In genomic region chrX:19148672-19149071, GRCm38 (mm10) we compare ENCODE assay signal across 34 mouse cellular contexts.
"Had no signal": no experiment of that assay in that cellular context is flagged by ENCODE, and none has a peak within 500 bp of the region (broad histone marks: within the 10 kb centered on the region; RNA-seq: fewer than 3 reads in every experiment).

No protein-coding gene starts in this region.

- H3K27me3 ChIP-seq: heart, embryonic 13.5 days; heart, embryonic 15.5 days; hindbrain, embryonic 12.5 days; hindbrain, embryonic 13.5 days; hindbrain, embryonic 15.5 days; intestine, embryonic 15.5 days; kidney, embryonic 15.5 days had no signal

- H3K4me2 ChIP-seq: heart, embryonic 11.5 days; heart, embryonic 13.5 days; heart, embryonic 15.5 days; hindbrain, embryonic 12.5 days; hindbrain, embryonic 13.5 days; hindbrain, embryonic 14.5 days; hindbrain, embryonic 15.5 days; intestine, embryonic 15.5 days; kidney, embryonic 15.5 days had no signal

- H3K4me3 ChIP-seq: heart, embryonic 13.5 days; heart, embryonic 15.5 days; hindbrain, embryonic 10.5 days; hindbrain, embryonic 12.5 days; hindbrain, embryonic 13.5 days; hindbrain, embryonic 15.5 days; intestine, embryonic 15.5 days; kidney, embryonic 15.5 days; layer of hippocampus, adult 2 months; left cerebral cortex, adult 2 months had no signal

- H3K27ac ChIP-seq: heart, embryonic 13.5 days; heart, embryonic 15.5 days; hindbrain, embryonic 10.5 days; hindbrain, embryonic 12.5 days; hindbrain, embryonic 13.5 days; hindbrain, embryonic 14.5 days; hindbrain, embryonic 15.5 days; hindbrain, postnatal 0 days; intestine, embryonic 15.5 days; kidney, embryonic 15.5 days; kidney, postnatal 0 days; layer of hippocampus, adult 2 months; left cerebral cortex, adult 2 months had no signal

- H3K4me1 ChIP-seq: heart, embryonic 13.5 days; heart, embryonic 15.5 days; hindbrain, embryonic 10.5 days; hindbrain, embryonic 12.5 days; hindbrain, embryonic 13.5 days; hindbrain, embryonic 15.5 days; intestine, embryonic 15.5 days; kidney, embryonic 15.5 days had no signal

- ATAC-seq: hindbrain, embryonic 16.5 days; hindbrain, postnatal 0 days; inflammation-experienced regulatory T-cells, adult 6 months; intestine, embryonic 15.5 days; intestine, embryonic 16.5 days; intestine, postnatal 0 days had no signal

- H3K9me3 ChIP-seq: heart, embryonic 13.5 days; heart, embryonic 15.5 days; hindbrain, embryonic 10.5 days; hindbrain, embryonic 12.5 days; hindbrain, embryonic 13.5 days; hindbrain, embryonic 15.5 days; intestine, embryonic 15.5 days; kidney, embryonic 15.5 days had no signal

- H3K36me3 ChIP-seq: heart, embryonic 13.5 days; heart, embryonic 15.5 days; hindbrain, embryonic 10.5 days; hindbrain, embryonic 12.5 days; hindbrain, embryonic 13.5 days; hindbrain, embryonic 15.5 days; intestine, embryonic 15.5 days; kidney, embryonic 15.5 days had no signal

- H3K9ac ChIP-seq: heart, embryonic 13.5 days; heart, embryonic 15.5 days; hindbrain, embryonic 12.5 days; hindbrain, embryonic 13.5 days; hindbrain, embryonic 14.5 days; hindbrain, embryonic 15.5 days; intestine, embryonic 15.5 days; kidney, embryonic 15.5 days had no signal

- DNase-seq: heart, postnatal 10 days; heart, postnatal 14 days; heart, postnatal 36 days; heart, postnatal 4 days; kidney, adult 11 months; kidney, adult 18-20 months; kidney, adult 2 months; kidney, adult 8-10 months; kidney, adult 9 months; kidney, postnatal 10 days; kidney, postnatal 14 days; kidney, postnatal 25 days; kidney, postnatal 36 days; kidney, postnatal 4 days; layer of hippocampus, adult 9-11 months; layer of hippocampus, postnatal 36 days had no signal
